25 mouse cellular contexts compared by ENCODE assay signal in genomic region chr13:111643636-111644035, GRCm38 (mm10). TPM values are rescaled to one million over a fixed set of nuclear protein-coding genes. Genes with fewer than 3 reads are reported as not detected.
"Had no signal": no experiment of that assay in that cellular context is flagged by ENCODE, and none has a peak within 500 bp of the region (broad histone marks: within the 10 kb centered on the region; RNA-seq: fewer than 3 reads in every experiment).

No protein-coding gene starts in this region.

- H3K4me1 ChIP-seq: neural tube, embryonic 12.5 days; neural tube, embryonic 13.5 days; neural tube, embryonic 15.5 days; stomach, embryonic 15.5 days had no signal

- H3K4me3 ChIP-seq: neural tube, embryonic 12.5 days; neural tube, embryonic 13.5 days; neural tube, embryonic 15.5 days; stomach, embryonic 15.5 days had no signal

- H3K27ac ChIP-seq: neural tube, embryonic 12.5 days; neural tube, embryonic 13.5 days; neural tube, embryonic 15.5 days; stomach, embryonic 15.5 days; stomach, postnatal 0 days had no signal

- DNase-seq: right cerebral cortex, adult 18-20 months; right cerebral cortex, postnatal 14 days; right cerebral cortex, postnatal 25 days; right cerebral cortex, postnatal 4 days; spleen, adult 18-20 months; thymus, adult 18-20 months; thymus, adult 2 months; thymus, postnatal 14 days; thymus, postnatal 25 days; thymus, postnatal 36 days; thymus, postnatal 4 days had no signal

- H3K9ac ChIP-seq: neural tube, embryonic 12.5 days; neural tube, embryonic 13.5 days; neural tube, embryonic 15.5 days; stomach, embryonic 15.5 days had no signal

- H3K27me3 ChIP-seq: neural tube, embryonic 12.5 days; neural tube, embryonic 13.5 days; neural tube, embryonic 15.5 days; stomach, embryonic 15.5 days had no signal

- H3K36me3 ChIP-seq: neural tube, embryonic 12.5 days; neural tube, embryonic 13.5 days; neural tube, embryonic 15.5 days; stomach, embryonic 15.5 days had no signal

- H3K9me3 ChIP-seq: neural tube, embryonic 12.5 days; neural tube, embryonic 13.5 days; neural tube, embryonic 15.5 days; stomach, embryonic 15.5 days had no signal

- H3K4me2 ChIP-seq: neural tube, embryonic 12.5 days; neural tube, embryonic 13.5 days; neural tube, embryonic 15.5 days; stomach, embryonic 15.5 days had no signal

RNA-seq across cellular contexts. Expression of gene Gm10198, which starts 51.1 kb away (rescaled TPM):
- polyA plus RNA-seq: neural tube, embryonic 11.5 days; neural tube, embryonic 12.5 days; neural tube, embryonic 13.5 days; neural tube, embryonic 14.5 days; neural tube, embryonic 15.5 days; small intestine, adult 2 months; spleen, adult 2 months; stomach, embryonic 14.5 days; stomach, embryonic 15.5 days; stomach, embryonic 16.5 days; stomach, postnatal 0 days; testis, adult 2 months; thymus, adult 2 months; thymus, postnatal 0 days; urinary bladder, adult 2 months had no signal
